Mouse (Mus musculus) macrophage (primary cell): Measurements from ENCODE around the gene Nectin1. TPM values are rescaled to one million over a fixed set of nuclear protein-coding genes. Genes with fewer than 3 reads are reported as not detected.

ENCODE experiments used
- H3K27ac ChIP-seq: fragments of 350-480 bp; formaldehyde crosslinking; 2 replicates; pipeline ENCODE4 v1.9.0; 2021
- H3K36me3 ChIP-seq: fragments of 350-480 bp; formaldehyde crosslinking; 2 replicates; pipeline ENCODE4 v1.9.0; 2021; ENCODE audit errors: inconsistent target
- H3K4me3 ChIP-seq: fragments of 350-480 bp; formaldehyde crosslinking; 2 replicates; pipeline ENCODE4 v1.9.0; 2021; ENCODE audit errors: inconsistent target
- H3K79me2 ChIP-seq: fragments of 350-480 bp; formaldehyde crosslinking; 2 replicates; pipeline ENCODE4 v1.9.0; 2021; ENCODE audit errors: inconsistent target
- WGBS: methylation state at CpG from one replicate; pipeline ENCODE4 v1.1.7; 2026; ENCODE audit warnings: inconsistent platforms; ENCODE audit not compliant: missing documents; 5-methylcytosine and 5-hydroxymethylcytosine counted together
- polyA plus RNA-seq: library from polyadenylated mRNA; stranded (reverse); fragments of 250-400 nt; gene quantifications from 3 replicates; pipeline ENCODE4 v1.2.4, GENCODE M21; 2018; ENCODE audit warnings: inconsistent platforms

Nectin1 gene
- polyA plus RNA-seq, 1 experiment from 2014 or later: 0.14 TPM

DNA sequence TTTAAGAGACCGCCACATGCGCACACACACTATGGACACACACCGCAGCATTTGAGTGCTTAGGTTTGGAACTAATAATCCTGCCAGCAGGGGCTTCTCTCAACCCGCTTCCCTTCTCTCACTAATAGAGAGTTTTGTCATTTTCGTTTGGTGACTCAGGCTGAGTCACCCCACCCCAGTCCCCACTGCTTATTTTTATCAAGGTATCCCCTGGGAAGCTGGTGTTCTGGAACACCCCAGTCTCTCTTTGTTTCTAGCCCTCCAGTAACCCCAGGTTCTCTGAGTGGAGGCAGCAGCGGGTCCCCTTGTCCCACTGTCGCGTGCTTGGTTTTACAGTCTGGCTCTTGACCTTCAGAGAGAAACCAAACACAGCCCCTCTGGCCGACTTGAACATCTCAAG, 48.9 kb downstream of the Nectin1 start:
- Histone ChIP-seq H3K36me3 (no peaks in the 10 kb centered on the region), H3K27ac (no peak overlapping the region), H3K4me3 (no peak overlapping the region), H3K79me2 (no peaks in the 10 kb centered on the region)
- WGBS: 92% methylated on average over 9 of the region's 9 CpGs

DNA sequence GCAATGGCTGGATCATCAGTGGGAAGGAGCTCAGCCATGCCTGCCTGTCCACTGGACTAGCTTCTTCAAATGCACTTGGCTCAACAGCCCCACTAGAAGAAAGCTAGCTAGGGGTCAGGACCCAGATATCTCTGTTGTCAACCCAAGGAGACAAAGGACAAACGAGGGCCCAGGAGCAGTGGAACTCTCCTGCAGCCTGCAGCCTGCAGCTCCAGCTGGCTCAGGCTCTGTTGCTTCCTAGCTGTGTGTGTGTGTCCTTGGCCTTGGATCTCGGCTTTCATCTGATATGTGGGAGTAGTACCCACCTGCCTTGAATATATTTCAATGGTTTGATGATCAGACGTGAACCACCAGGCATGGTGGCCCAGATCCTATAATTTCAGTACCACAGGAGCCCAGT, 49.6 kb downstream of the Nectin1 start:
- no peaks in the 10 kb centered on the region for H3K79me2 ChIP-seq
- WGBS: 90% methylated on average over 3 of the region's 3 CpGs
- no peak overlapping the region for H3K4me3 ChIP-seq
- no peak overlapping the region for H3K27ac ChIP-seq
- H3K36me3 ChIP-seq: no peaks in the 10 kb centered on the region

DNA sequence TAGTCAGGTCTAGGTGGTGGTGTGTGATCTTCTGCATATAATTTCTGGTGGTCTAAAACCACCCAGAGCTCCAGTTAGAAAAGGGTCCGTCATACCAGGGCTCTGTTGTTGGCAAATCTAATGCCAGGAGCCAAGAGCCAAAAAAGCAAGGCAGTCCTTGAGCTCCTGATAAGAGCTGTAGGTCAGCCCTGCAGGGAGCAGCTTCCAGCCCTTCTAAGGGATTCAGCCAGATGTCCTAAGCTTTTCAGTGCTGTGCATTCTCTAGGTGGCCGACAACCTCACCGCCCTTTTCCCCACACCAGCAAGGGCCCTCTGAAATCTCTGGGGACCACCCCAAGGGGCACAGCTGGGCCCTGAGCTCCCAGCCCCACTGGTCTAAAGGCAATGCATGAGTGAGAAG, 52.2 kb downstream of the Nectin1 start:
- Histone ChIP-seq H3K27ac (no peak overlapping the region), H3K4me3 (no peak overlapping the region), H3K36me3 (no peaks in the 10 kb centered on the region), H3K79me2 (no peaks in the 10 kb centered on the region)
- WGBS: 94% methylated on average over 3 of the region's 3 CpGs

DNA sequence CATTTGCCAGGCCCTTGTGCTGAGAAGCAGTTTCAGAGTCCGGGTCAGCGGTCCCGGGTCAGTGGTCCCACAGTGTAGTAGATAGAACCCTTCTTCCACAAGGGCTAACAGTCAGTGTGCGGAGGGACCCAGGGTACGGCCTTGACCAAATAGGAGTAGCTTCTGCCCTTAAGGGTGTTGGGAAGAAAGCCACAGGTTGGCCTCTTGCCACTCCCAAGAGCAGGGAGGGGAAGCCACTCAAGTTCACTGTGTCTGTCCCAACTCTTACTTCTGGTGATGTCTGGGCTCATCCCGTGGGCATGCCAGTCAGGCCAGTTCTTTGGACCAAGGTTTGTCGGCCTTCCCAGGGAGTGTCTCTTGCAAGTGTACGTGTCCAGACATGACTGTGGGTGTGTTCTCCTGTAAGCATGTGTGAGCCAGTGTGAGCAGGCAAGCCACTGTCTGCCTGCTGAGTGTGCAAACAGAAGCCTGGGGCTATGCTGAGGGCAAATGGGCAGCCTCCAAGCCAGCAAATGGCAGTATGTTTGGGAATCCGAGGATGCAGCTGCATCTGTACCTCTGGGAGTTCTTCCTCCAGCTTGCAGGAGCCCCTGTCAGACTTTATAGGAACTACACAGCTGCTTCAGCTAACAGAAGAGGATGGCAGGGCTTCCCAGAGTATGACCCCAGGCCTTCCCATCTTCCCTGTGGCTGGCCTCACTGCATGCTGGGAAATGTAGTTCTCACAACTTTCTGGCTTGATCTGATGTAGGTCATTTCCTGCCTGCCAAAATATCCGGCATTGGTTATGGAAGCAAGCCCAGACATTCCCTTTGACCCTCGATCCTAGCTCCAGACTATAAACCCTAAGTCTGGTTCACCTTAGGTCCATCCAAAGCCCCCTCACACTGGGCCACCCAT, 53.3 kb downstream of the Nectin1 start:
- Histone ChIP-seq H3K79me2 (no peaks in the 10 kb centered on the region), H3K4me3 (no peak overlapping the region), H3K27ac (no peak overlapping the region), H3K36me3 (no peaks in the 10 kb centered on the region)
- 85% methylated on average over 11 of the region's 11 CpGs for WGBS

DNA sequence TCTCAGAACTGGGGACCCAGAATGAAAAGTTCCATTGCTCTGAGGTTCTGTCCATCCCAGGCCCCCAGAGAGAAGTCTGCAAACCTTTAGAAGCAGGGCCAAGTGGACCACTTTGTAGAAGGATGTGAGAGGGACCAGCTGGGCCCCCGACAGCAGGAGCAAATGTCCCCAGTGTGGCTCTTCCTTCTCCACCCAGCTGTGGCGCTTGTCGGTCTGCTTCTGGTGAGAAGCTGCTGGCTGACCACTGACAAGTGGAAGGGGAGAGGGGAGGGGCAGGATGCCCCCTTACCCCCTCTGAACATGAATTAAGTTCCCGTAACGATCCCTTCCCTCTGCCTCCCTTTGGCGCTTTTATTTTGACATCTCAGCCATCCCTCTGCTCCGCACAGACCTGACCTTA, 54.0 kb downstream of the Nectin1 start:
- Histone ChIP-seq H3K27ac (no peak overlapping the region), H3K4me3 (no peak overlapping the region)
- WGBS: 82% methylated on average over 7 of the region's 7 CpGs

DNA sequence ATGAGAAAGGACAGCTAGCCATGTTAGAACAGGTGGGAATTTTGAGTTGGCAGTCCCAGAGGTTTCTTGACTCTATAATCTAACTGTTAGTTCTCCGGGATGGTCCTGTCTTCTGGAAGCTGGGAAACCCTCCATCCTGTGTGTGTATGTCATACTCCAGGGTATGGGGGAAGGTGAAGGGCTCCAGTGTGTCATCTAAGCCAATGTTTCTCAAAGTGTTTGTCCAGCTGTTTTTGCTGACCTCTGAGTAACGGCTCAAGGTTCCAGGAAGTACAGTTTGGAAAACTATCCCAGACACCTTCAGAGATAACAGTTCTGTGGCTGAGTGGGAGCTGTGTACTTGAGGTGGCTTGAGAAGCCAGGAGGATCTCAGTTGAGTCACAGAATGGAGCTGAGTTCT, 56.7 kb downstream of the Nectin1 start:
- Histone ChIP-seq H3K4me3 (no peak overlapping the region), H3K36me3 (no peaks in the 10 kb centered on the region), H3K79me2 (no peaks in the 10 kb centered on the region), H3K27ac (no peak overlapping the region)
- 97% methylated on average over 2 of the region's 2 CpGs for WGBS

More for the DNA sequence above, 54.0 kb downstream of the Nectin1 start:
- Histone ChIP-seq H3K36me3 (no peaks in the 10 kb centered on the region), H3K79me2 (no peaks in the 10 kb centered on the region)

DNA sequence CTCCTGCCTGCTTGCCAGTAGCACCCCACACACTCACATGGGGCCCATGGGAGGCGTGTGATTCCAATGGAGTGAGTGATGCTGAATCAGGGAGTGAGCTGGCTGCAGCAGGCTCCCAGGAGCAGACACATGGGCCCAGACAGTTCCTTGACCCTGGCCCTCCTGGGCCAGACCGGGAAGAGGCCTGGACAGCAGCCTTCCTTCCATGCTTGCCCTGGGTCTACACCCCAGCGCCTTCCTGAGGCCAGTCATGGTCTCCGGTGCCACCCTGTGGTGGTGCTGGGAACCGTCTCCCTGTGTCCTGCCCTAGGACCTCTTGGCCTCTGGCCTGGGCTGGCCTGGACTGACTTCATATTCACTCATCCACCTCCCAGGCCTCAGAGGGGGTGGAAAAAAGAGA, 58.1 kb downstream of the Nectin1 start:
- Histone ChIP-seq H3K79me2 (no peaks in the 10 kb centered on the region), H3K4me3 (no peak overlapping the region), H3K27ac (no peak overlapping the region), H3K36me3 (no peaks in the 10 kb centered on the region)
- WGBS: 52% methylated on average over 5 of the region's 5 CpGs

DNA sequence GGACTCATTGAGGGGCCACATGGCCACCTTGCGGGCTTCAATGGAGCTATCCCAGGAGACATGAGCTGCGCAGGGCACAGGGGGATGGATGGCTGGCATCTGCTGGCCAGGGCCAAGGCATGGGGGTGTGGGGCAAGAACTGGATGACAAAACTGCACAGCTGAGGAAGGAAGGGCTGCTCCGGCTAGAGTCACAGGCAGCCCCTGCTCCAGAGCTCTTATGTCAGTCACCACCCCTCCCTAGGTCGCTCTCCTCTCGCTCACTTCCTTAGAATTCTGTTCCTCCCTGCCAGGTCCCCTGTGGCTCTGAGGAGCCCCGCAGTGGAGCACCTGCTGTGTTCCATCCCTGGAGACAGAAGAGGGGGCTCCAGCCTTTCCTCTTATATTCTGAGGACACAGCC, 63.8 kb downstream of the Nectin1 start:
- no peaks in the 10 kb centered on the region for H3K36me3 ChIP-seq
- H3K4me3 ChIP-seq: no peak overlapping the region
- WGBS: 46% methylated on average over 6 of the region's 6 CpGs
- H3K27ac ChIP-seq: no peak overlapping the region
- no peaks in the 10 kb centered on the region for H3K79me2 ChIP-seq

DNA sequence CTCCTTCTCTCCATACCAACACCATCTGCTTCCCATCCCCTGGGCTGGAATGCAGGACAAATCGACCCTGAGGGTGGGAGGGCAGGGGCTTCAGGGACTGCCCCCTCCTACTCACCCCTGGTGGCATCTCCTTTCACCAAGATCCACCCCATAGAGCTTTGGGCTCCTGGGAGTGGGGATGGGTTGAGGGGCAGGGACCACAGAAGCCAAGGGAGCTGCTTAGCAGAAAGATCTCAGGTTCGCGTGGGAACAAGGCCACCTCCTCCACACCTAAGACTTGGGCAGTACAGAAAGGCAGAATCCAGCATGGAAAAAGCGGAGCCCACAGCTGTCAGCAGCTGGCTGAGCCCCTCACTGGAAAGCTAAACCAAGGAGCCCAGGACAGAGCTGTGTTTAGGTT, 64.3 kb downstream of the Nectin1 start:
- Histone ChIP-seq H3K79me2 (no peaks in the 10 kb centered on the region), H3K4me3 (no peak overlapping the region), H3K36me3 (no peaks in the 10 kb centered on the region), H3K27ac (no peak overlapping the region)
- WGBS: 35% methylated on average over 4 of the region's 4 CpGs

DNA sequence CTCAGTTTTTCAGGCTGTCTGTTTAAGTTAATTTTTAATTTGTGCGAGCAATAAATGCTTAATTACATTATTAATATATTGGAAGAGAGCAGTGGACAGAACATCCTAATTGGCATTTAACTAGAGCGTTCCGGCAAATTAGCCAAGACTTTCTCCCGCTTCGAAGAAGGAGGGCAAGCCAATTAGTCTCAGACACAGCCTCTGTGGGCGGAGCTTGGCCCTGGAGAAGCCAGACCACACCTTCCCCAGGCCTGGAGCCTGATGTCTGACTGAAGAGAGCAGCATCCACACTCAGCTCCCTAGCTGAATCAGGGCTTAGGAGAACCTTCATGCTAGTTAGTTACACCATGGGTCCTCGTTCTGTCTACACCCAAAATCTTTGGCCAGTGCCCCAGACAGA, 64.8 kb downstream of the Nectin1 start:
- H3K4me3 ChIP-seq: no peak overlapping the region
- H3K27ac ChIP-seq: no peak overlapping the region
- H3K36me3 ChIP-seq: no peaks in the 10 kb centered on the region
- no peaks in the 10 kb centered on the region for H3K79me2 ChIP-seq
- WGBS: 62% methylated on average over 7 of the region's 7 CpGs

DNA sequence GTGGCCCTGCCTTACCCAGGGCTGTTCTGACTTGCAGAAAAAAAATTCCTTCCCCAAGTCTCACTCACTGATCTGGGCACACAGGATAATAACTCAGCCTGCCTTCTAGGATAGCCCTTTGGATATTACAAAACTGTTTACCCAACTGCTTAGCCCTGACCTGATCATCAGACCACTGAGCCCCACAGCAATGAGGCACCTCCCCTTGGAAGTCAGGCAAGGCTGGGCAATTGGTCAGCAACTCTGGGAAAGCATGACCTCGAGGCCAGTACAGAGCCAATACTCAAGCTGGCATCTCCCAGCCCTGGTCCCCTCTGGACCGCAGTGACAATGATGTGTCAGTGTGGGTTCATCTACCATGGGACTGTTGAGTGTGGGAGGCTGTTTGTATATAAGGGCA, 69.4 kb downstream of the Nectin1 start:
- Histone ChIP-seq H3K79me2 (no peaks in the 10 kb centered on the region), H3K4me3 (no peak overlapping the region), H3K27ac (no peak overlapping the region), H3K36me3 (no peaks in the 10 kb centered on the region)
- WGBS: 78% methylated on average over 2 of the region's 2 CpGs

DNA sequence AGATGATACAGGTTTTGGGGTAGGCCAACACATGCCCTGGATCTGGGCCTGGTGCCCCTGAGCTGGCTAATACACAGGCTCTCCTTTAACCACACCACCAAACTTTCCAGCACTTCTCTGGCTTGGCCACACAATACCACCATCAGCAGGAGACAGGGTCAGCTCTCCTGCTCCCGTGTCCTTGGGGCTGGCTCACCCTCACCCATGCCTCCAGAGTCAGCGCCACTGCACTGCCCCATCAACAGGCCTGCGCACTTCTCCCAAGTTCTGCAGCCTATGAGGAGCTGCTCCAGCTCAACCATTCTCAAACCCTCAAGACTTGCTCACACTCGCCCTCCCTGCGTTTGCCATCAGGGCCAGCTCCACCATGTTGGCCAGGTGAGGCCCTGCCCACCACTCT, 78.4 kb downstream of the Nectin1 start:
- no peak overlapping the region for H3K27ac ChIP-seq
- no peaks in the 10 kb centered on the region for H3K79me2 ChIP-seq
- H3K4me3 ChIP-seq: no peak overlapping the region
- 96% methylated on average over 5 of the region's 5 CpGs for WGBS
- no peaks in the 10 kb centered on the region for H3K36me3 ChIP-seq

DNA sequence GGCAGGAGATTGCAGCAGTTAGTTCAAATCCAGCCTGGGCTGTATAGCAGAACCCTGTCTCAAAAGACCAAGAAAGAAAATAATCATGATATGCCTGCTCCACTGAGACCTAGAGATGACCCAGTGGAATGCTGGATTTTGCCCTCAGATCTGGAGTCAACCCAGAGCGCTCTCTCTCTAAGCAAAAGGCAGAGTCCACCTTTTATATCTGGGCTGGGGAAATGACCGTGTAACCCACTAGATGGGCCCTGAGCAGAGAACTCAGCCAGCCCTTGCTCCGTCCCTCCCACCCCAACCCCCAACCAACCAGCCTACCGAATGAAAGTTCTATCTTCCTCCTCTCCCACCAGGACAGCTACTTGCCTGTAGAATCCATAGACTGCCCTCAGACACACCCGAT, 81.4 kb downstream of the Nectin1 start:
- Histone ChIP-seq H3K79me2 (no peaks in the 10 kb centered on the region), H3K36me3 (no peaks in the 10 kb centered on the region), H3K27ac (no peak overlapping the region), H3K4me3 (no peak overlapping the region)
- WGBS: 69% methylated on average over 5 of the region's 5 CpGs

DNA sequence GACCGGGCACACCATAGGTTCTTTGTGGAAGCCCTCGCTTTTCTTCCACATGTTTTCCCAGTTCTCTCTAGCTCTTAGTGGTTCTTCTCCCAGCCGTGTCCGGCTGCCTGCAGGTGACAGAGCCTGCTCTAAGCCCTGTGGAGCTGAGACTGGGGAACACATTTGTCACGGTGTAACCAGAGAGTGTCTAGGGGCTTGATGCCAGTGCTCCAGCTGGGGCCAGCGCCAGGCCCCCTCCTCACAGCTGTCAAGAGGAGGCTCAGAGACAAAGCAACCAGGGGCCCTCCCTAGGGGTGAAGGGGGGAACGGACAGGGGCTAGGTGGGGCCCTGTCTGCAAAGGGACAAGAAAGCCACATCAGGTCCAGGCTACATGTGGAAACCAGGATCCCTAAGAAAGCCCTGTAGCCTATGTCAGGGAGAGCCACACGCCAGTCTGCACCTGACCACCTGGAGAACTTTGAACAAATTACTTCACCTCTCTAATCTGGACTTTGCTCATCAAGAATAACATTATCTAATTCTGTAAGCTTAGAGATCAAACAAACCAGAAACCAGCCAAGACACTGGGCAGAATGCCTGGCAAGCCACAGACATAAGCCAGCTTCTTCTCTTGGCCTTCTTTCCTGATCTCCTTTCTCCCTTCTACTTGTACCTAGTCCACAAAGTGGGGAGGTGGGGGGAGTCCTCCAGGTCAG, 82.9 kb downstream of the Nectin1 start:
- no peaks in the 10 kb centered on the region for H3K79me2 ChIP-seq
- WGBS: 84% methylated on average over 8 of the region's 8 CpGs
- H3K4me3 ChIP-seq: no peak overlapping the region
- no peaks in the 10 kb centered on the region for H3K36me3 ChIP-seq
- H3K27ac ChIP-seq: no peak overlapping the region

DNA sequence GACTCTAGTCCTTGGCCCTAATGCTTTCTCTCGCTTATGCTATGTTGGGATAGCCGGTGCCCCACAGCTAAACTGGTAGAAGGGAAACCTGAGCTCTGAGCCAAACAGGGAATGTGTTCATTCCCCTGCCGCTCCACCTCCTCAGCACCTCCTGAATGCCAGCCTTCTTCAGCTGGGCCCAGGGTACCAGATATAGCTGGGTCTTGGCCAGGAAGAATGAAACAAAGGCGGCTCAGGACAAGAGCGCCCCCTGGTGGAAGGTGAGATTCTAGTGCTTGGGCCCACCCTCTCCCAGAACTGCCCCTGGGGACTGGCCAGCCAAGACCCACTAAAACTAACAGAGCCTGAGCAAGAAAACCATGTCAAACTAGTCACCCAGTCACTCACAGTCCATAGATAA, 83.8 kb downstream of the Nectin1 start:
- H3K79me2 ChIP-seq: no peaks in the 10 kb centered on the region
- H3K36me3 ChIP-seq: no peaks in the 10 kb centered on the region
- H3K27ac ChIP-seq: no peak overlapping the region
- H3K4me3 ChIP-seq: no peak overlapping the region
- WGBS: 54% methylated on average over 5 of the region's 5 CpGs
